Mouse (Mus musculus) kidney, postnatal 10 days (tissue): ENCODE results near the gene Gm42688.

ENCODE experiments used
- DNase-seq: peaks from one replicate; pipeline ENCODE4 v3.0.0; 2021; ENCODE audit warnings: mixed read lengths

Gene Gm42688

DNA sequence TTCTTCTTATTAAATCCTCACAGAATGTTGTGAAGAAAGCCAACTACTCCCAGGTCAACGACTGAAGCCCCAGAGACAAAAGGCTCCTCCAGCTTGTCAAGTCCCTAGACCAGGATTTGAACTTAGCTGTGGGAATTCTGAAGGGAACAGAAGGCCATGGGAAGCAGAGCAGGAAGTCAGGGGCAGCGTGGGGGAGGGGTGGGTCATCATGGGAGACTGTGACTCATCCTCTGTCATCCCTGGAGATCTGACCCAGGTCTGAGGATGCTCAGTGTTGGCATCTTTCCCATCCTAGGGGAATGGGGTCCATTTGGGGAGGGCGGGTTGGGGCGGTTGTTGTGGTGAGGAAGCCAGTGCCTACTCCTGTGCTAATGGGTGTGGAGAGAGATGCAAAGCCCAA lies 40.2 kb downstream of the Gm42688 start:
- DNase-seq = peak; percentile 64

DNA sequence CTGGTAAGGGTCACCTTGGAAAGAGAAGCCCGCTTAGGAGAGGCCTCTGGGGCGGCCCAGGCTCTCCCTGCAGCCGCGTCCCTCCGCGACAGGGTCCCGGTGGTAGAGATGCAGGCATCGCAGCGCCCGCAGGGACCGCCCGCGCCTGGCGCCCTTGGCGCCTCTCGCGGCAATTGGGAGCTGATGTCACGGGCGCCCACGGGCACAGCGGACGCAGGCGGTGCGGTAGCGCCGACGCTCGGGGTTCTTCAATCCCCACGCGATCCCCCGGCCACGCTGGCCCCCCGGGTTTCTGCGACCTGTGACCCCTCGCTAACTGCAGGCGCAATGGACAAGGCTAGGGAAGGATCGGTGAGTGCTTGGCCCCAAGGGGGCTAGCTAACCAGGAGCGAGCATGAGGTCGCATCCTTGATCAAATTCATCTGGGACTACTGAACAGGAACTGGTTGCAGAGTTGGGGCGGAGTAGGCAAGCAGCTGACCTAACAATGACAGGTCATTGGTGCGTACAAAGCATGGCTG lies 40.9 kb downstream of the Gm42688 start:
- DNase-seq = peak; percentile 48

DNA sequence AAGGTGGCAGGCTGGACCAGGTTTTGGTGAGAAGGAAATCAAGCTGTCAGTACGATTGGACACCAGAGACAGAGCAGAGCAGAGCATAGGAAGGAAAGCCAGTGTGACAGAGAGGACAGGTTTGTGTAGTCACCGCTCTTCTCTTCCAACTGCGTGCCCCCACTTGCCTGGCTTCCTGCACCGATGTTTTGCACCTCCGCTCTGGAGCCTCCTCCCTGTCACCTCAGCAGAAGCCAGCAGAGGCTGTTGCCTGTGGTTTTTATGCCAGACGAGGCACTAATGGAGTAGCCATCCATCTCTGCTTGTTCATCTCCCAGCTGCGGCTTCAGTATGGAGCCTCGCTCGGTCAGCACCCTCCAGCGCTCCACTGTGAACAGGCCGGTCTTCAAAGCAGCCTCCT lies 41.5 kb downstream of the Gm42688 start:
- DNase-seq = no peak

DNA sequence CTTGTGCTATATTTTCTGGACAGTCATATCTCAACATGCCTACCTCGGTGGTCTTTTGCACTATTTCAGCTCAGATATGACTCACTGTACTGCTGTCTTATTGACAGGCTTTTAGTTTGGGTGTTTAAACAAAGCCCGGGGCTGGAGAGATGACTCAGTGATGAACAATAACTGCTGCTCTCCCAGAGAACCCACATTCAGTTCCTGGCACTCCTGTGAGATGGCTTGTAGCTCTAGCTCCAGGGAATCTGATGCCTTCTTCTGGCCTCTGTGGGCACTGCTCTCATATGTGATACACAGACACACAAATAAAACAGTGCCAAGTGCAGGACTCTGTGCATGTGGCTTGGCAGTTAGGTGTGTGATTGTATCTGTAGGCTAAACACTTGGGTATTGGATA lies 43.8 kb downstream of the Gm42688 start:
- DNase-seq = no peak

DNA sequence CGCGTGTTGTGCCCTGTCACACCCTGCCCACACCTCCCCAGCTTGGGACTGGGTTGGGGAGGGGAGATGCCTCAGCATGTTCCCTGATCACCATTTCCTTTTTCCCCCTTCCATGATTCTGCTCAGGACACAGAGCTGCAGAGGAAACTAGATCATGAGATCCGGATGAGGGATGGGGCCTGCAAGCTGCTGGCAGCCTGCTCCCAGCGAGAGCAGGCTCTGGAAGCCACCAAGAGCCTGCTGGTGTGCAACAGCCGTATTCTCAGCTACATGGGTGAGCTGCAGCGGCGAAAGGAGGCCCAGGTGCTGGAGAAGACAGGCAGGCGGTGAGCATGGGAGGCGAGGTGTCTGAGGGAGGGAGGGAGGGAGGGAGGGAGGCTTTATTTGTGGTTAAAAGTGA lies 44.4 kb downstream of the Gm42688 start:
- peak; percentile 32 for DNase-seq

DNA sequence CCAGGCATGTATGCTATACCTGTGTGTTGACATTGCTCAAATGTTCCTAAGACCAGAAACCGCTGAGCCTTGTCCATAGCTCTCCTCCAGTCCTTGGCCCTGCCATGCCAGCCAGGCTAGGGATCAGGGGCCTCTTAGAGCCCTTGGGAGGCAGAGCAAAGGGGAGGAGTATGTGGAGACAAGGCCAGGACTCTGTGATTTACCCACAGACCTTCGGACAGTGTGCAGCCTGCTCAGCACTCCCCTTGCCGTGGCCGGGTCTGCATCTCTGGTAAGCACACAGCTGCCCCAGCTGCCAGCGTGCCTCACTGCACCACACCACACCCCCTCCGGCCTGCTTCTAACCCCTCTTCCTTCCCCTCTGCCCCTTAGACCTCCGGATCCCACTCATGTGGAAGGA lies 45.9 kb downstream of the Gm42688 start:
- peak; percentile 38 for DNase-seq

DNA sequence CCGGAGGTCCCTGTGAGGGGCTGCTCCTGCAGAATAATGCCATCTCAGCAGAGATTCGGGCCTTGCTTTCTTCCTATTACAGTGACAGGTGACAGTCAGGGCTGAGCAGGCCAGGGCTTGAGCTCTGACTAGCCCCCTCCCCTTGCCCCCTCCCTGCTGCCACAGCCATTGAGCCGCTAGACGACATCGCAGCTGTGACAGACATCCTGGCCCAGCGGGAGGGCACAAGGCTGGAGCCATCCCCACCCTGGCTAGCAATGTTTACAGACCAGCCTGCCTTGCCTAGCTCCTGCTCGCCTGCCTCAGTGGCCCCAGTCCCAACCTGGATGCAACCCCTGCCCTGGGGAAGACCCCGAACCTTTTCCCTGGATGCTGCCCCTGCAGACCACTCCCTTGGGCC lies 50.3 kb downstream of the Gm42688 start:
- no peak for DNase-seq

DNA sequence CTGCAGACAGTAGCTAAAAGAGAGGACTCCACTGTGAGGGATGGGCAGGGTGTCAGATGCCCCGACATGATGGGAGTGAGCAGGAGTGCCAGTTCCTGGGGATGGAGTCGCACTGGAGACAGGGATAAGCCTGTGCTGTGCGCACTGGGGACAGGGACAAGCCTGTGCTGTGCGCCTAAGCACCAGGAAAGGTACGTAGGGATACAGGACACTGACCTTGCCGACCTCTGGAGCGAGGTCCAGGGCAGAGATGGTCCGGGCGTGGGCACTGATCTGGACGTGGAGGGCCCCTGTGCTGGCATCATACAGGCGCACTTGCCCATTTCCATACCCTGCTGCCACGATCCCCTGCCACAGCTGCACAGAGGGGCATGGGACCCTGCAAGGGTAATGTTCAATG lies 51.6 kb downstream of the Gm42688 start:
- DNase-seq = no peak

DNA sequence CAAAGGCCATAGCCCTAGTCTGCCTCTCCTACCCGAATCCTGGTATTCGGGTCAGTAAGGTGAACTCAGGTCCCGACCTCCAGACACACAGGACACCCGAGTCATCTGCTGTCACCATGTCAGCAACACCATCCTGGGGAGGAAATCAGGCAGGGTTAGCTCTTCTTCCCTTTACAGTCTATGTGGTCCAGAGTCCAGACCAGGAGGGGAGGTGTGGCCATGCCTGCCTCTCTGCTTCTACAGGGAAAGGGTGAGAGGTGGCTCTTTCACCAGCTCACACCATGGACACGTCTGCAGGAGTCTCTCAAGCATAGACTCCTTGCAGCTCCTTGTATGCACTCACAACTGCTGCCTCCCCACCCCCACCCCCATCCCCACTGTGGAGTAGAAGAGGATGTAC lies 52.1 kb downstream of the Gm42688 start:
- no peak for DNase-seq

DNA sequence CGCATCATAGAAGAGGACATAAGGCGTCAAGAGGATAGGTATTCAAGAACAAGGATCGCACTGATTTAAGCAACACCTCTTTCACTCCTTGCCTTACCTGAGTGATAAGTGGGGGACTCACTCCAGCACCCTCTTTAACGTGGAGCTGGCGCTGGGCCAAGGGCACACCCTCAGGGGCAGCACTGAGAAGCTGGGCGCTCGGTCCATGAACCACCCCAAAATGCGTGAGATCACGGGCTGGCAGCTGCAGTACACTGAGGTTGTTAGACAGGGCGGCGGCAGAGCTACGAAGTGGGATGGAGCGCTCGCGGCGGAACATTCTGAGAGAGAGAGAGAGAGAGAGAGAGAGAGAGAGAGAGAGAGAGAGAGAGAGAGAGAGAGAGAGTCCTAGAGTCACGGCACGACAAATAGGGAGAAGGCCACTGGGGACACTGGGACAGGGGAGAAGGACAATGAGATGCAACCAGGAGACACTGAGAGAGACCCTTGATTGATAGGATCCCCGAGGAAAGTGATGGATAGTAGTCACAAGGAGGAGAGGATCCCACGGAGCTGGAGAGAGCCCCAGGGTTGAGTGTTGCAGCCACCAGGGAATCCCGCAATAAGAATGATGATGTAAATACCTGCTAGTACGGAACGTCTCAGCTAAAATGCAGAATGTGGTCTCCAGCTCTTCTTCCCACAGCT lies 54.3 kb downstream of the Gm42688 start:
- DNase-seq = peak; percentile 33

DNA sequence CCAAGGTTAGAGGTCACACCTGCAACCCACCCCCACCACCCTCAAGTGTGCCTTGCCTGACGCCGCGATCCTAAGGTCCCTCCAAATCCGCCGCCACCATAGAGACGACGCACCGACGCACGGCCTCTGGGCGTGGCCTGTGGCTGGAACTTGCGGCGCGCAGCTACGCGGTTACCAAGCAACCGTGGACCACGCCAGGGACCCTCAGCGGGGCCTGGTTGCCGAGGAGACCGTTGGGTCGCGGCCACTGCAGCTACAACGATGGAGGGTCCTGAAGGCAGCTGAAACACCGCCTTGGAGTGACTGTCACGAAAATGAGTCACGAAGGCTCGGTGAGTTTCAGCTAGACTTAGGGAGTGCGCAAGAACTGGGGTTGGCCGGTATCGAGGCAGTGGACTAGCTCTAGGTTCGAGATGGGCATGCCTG lies 54.9 kb downstream of the Gm42688 start, which contains the start of the genes Wdr54 and 1700003E16Rik:
TSS of gene Wdr54 (minus strand) at position 139 of the 426 bp plus-strand sequence.
TSS of gene 1700003E16Rik (plus strand) at position 146 of the 426 bp plus-strand sequence.
- DNase-seq = peak; percentile 74

DNA sequence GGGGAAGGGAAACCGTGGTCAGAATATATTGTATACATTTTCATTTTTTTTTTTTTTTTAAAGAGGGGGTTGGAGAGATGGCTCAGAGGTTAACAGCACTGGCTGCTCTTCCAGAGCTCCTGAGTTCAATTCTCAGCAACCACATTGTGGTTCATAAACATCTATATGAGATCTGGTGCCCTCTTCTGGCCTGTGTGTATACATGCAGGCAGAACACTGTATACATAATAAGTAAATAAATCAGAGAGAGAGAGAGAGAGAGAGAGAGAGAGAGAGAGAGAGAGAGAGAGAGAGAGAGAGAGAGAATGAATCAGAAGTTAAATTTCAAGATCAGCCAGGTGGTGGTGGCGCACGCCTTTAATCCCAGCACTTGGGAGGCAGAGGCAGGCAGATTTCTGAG lies 58.0 kb downstream of the Gm42688 start:
- DNase-seq = peak; percentile 54
